Mouse (Mus musculus): Measurements from ENCODE around the gene Nr1d1. TPM values are rescaled to one million over a fixed set of nuclear protein-coding genes. Genes with fewer than 3 reads are reported as not detected.

Gene Nr1d1
- polyA plus RNA-seq, 1 experiment from 2014 or later = 3.5 TPM

- WGBS = under 1% methylated on average over 25 of the region's 25 CpGs
Observed at GRCm38 (mm10) chr11:98789219-98789807, 14.2 kb upstream of the Nr1d1 start.

DNA sequence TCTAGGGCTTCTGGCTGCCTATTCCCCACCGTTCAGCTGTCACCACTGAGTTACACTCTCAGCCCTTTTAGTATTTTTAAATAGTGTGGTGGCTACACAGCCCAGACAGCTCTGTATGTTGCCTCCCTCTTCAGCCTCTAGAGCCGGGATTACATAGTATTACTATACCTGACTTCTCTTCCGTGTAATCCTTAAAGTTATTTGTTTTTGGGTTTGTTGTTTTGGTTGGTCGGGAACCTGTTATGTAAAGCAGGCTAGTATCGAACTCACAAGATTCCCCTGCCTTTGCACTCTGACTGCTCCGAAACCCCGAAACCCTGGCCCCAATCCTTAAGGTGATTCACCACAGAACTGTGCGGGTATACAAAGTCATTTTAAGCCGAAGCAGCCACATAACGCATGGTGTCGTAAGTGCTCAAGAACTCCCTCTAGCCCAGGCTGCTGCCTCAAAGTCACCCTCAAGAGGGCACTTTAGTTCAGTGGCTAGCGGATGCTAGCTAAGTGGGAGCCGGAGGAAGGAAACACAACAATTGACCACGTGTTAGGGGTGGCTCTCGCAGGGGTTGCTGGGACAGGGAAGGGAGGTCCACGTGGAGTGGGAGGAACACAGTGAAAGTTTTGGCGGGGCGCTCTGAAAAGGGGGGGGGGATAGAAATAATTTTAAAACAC lies 13.6 kb upstream of the Nr1d1 start:
- DNase-seq (ENCODE audit: low spot score) (peak; percentile 99), ATAC-seq (replicated peaks; ENCODE audit: low FRiP score, low read depth) (peak; percentile 71)
- Histone ChIP-seq H3K4me3 (replicated peaks; ENCODE audit: low read depth, low read length) (peak overlapping the region; percentile 44), H3K27me3 (ENCODE audit: insufficient read depth, low read length) (no peaks in the 10 kb centered on the region), H3K36me3 (ENCODE audit: insufficient read depth, low read length) (no peaks in the 10 kb centered on the region), H3K9me3 (replicated peaks; ENCODE audit: low read length) (no peaks in the 10 kb centered on the region), H3K4me1 (replicated peaks; ENCODE audit: insufficient read depth, low read length) (peaks cover 40% of the 10 kb centered on the region), H3K27ac (peak overlapping the region; percentile 80), H3K9ac (ENCODE audit: low read depth, low read length) (peak overlapping the region; percentile 60; the same call in 1 of the 2 replicates), H3K4me2 (ENCODE audit: low read length) (peak overlapping the region; percentile 91)
- 8% methylated on average over 18 of the region's 18 CpGs for WGBS
- peak; percentile 89 for TF ChIP-seq CTCF (IDR thresholded peaks at IDR 0.05; ENCODE audit: low read depth)

More at GRCm38 (mm10) chr11:98789219-98789807, 14.2 kb upstream of the Nr1d1 start:
- Histone ChIP-seq H3K36me3 (ENCODE audit: insufficient read depth, low read length) (no peaks in the 10 kb centered on the region), H3K27ac (peak overlapping the region; percentile 77), H3K4me2 (ENCODE audit: low read length) (peak overlapping the region; percentile 91), H3K9ac (ENCODE audit: low read depth, low read length) (peak overlapping the region; percentile 60), H3K4me3 (replicated peaks; ENCODE audit: low read depth, low read length) (peak overlapping the region; percentile 44), H3K9me3 (replicated peaks; ENCODE audit: low read length) (no peaks in the 10 kb centered on the region), H3K27me3 (ENCODE audit: insufficient read depth, low read length) (no peaks in the 10 kb centered on the region), H3K4me1 (replicated peaks; ENCODE audit: insufficient read depth, low read length) (peaks cover 39% of the 10 kb centered on the region)
- no peak for TF ChIP-seq CTCF (IDR thresholded peaks at IDR 0.05; ENCODE audit: low read depth)
- ATAC-seq (replicated peaks; ENCODE audit: low FRiP score, low read depth) (no peak), DNase-seq (ENCODE audit: low spot score) (no peak)

DNA sequence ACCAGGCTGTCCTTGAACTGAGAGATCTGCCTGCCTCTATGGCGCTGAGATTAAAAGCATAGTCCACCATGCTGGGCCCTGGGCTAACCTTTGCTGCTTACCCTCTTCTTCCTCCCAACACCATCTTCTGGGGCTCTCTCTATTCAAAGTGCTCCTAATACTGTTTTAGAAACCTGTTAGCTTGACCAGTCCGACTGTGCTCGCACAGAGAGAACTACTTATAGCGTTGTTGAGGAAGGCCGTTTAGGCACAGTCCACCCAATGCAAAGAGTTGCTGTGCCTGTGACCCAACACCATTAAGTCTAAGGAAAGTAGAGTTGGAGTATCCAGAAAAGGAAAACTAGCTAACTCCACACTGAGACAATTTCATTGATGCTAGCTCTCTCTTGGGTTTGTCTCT lies 13.0 kb upstream of the Nr1d1 start:
- Histone ChIP-seq H3K4me1 (replicated peaks; ENCODE audit: insufficient read depth, low read length) (peaks cover 41% of the 10 kb centered on the region), H3K36me3 (ENCODE audit: insufficient read depth, low read length) (no peaks in the 10 kb centered on the region), H3K9me3 (replicated peaks; ENCODE audit: low read length) (no peaks in the 10 kb centered on the region), H3K4me2 (ENCODE audit: low read length) (peak overlapping the region; percentile 91; the same call in 1 of the 2 replicates), H3K4me3 (replicated peaks; ENCODE audit: low read depth, low read length) (no peak overlapping the region), H3K27me3 (ENCODE audit: insufficient read depth, low read length) (no peaks in the 10 kb centered on the region), H3K9ac (ENCODE audit: low read depth, low read length) (no peak overlapping the region), H3K27ac (peak overlapping the region; percentile 80)
- no peak for DNase-seq (ENCODE audit: low spot score)
- WGBS = 94% methylated on average over 5 of the region's 5 CpGs
- no peak for TF ChIP-seq CTCF (IDR thresholded peaks at IDR 0.05; ENCODE audit: low read depth)
- ATAC-seq (replicated peaks; ENCODE audit: low FRiP score, low read depth) = no peak

DNA sequence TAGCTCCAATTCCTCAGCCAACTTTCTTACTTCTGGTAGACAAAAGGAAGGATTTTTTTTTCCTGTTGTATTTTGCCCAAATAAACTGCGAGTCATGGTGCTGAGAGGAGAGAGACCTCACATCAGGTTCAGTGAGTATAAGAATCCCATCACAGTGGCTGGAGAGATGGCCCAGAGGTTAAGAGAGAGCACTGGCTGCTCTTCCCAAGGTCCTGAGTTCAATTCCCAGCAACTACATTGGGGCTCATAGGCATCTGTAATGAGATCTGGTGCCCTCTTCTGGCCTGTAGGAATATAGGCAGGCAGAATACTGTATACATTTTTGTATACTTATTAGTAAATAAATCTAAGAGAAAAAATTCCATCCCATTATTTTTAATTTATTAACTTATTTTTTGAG lies 12.6 kb upstream of the Nr1d1 start:
- H3K27ac ChIP-seq = peak overlapping the region; percentile 99
- no peak overlapping the region for H3K4me3 ChIP-seq (replicated peaks; ENCODE audit: low read depth, low read length)
- WGBS = 85% methylated on average over 1 of the region's 1 CpGs
- no peak overlapping the region for H3K9ac ChIP-seq (ENCODE audit: low read depth, low read length)
- peak; percentile 71 for TF ChIP-seq CTCF (IDR thresholded peaks at IDR 0.05; ENCODE audit: low read depth)
- H3K4me2 ChIP-seq (ENCODE audit: low read length) = 0 out of 2 replicates have a peak overlapping the region, but pooled peaks have one; percentile 53
- peaks cover 46% of the 10 kb centered on the region for H3K4me1 ChIP-seq (replicated peaks; ENCODE audit: insufficient read depth, low read length)
- H3K27me3 ChIP-seq (ENCODE audit: insufficient read depth, low read length) = no peaks in the 10 kb centered on the region
- ATAC-seq (replicated peaks; ENCODE audit: low FRiP score, low read depth) (no peak), DNase-seq (ENCODE audit: low spot score) (peak; percentile 56)
- H3K36me3 ChIP-seq (ENCODE audit: insufficient read depth, low read length) = no peaks in the 10 kb centered on the region
- H3K9me3 ChIP-seq (replicated peaks; ENCODE audit: low read length) = no peaks in the 10 kb centered on the region

GRCm38 (mm10) chr11:98787229-98787628 lies 12.1 kb upstream of the Nr1d1 start:
- H3K4me3 ChIP-seq (replicated peaks; ENCODE audit: low read depth, low read length) = no peak overlapping the region
- no peak for TF ChIP-seq CTCF (IDR thresholded peaks at IDR 0.05; ENCODE audit: low read depth)
- WGBS = 29% methylated on average over 7 of the region's 7 CpGs
- H3K4me2 ChIP-seq (ENCODE audit: low read length) = peak overlapping the region; percentile 53; the same call in 1 of the 2 replicates
- no peaks in the 10 kb centered on the region for H3K27me3 ChIP-seq (ENCODE audit: insufficient read depth, low read length)
- peaks cover 50% of the 10 kb centered on the region for H3K4me1 ChIP-seq (replicated peaks; ENCODE audit: insufficient read depth, low read length)
- H3K36me3 ChIP-seq (ENCODE audit: insufficient read depth, low read length) = no peaks in the 10 kb centered on the region
- no peak for ATAC-seq (replicated peaks; ENCODE audit: low FRiP score, low read depth)
- no peak for DNase-seq (ENCODE audit: low spot score)
- peak overlapping the region; percentile 99 for H3K27ac ChIP-seq
- H3K9ac ChIP-seq (ENCODE audit: low read depth, low read length) = no peak overlapping the region
- H3K9me3 ChIP-seq (replicated peaks; ENCODE audit: low read length) = no peaks in the 10 kb centered on the region

GRCm38 (mm10) chr11:98786359-98787214 lies 11.5 kb upstream of the Nr1d1 start:
- Histone ChIP-seq H3K4me1 (replicated peaks; ENCODE audit: insufficient read depth, low read length) (peaks cover 56% of the 10 kb centered on the region), H3K4me3 (replicated peaks; ENCODE audit: low read depth, low read length) (0 out of 2 replicates have a peak overlapping the region, but pooled peaks have one; percentile 1), H3K4me2 (ENCODE audit: low read length) (peak overlapping the region; percentile 53), H3K27ac (peak overlapping the region; percentile 99), H3K27me3 (ENCODE audit: insufficient read depth, low read length) (no peaks in the 10 kb centered on the region), H3K9ac (ENCODE audit: low read depth, low read length) (peak overlapping the region; percentile 40; the same call in 1 of the 2 replicates), H3K36me3 (ENCODE audit: insufficient read depth, low read length) (no peaks in the 10 kb centered on the region), H3K9me3 (replicated peaks; ENCODE audit: low read length) (no peaks in the 10 kb centered on the region)
- peak; percentile 93 for TF ChIP-seq CTCF (IDR thresholded peaks at IDR 0.05; ENCODE audit: low read depth)
- DNase-seq (ENCODE audit: low spot score) = peak; percentile 98
- peak; percentile 77 for ATAC-seq (replicated peaks; ENCODE audit: low FRiP score, low read depth)
- 0% methylated on average over 14 of the region's 15 CpGs for WGBS
